Mouse (Mus musculus): ENCODE results near the gene Actr10. TPM values are rescaled to one million over a fixed set of nuclear protein-coding genes. Genes with fewer than 3 reads are reported as not detected.
A peak's percentile ranks its signal among the peaks of the same experiment; 100 is the strongest.

Gene Actr10
- polyA plus RNA-seq, 1 experiment: 123 TPM

DNA sequence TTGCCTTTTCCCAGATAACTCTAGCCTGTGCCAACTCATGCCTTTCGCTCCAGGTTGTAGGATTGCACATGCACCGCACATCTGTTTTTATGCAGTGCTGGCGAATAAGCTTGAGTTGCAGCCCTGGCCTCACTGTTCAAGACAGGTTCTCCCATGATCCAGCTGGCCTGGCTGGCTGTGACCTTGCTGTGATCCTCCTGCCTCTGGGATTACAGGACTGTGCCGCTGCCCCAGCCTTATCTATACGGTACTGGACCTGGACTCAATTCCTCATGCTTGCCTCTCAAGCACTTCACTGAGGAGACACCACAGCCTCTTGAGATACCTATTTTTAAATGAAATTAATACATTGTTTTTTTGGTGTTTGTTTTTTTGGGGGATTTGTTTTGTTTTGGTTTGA lies 6.5 kb downstream of the Actr10 start:
- Histone ChIP-seq H3K4me2 (ENCODE audit: low read depth) (no peak overlapping the region), H3K27me3 (ENCODE audit: control insufficient read depth, insufficient read depth, insufficient read length) (no peaks in the 10 kb centered on the region), H3ac (ENCODE audit: control insufficient read depth, insufficient read length) (no peak overlapping the region), H3K4me3 (no peak overlapping the region), H3K36me3 (ENCODE audit: control insufficient read depth, insufficient read depth) (peaks cover 49% of the 10 kb centered on the region), H3K79me2 (ENCODE audit: control insufficient read depth, insufficient read depth) (peaks cover 12% of the 10 kb centered on the region)
- TF ChIP-seq TCF3 (IDR thresholded peaks at IDR 0.05; ENCODE audit: insufficient read length, low read depth) (no peak), MYOG (IDR thresholded peaks at IDR 0.05; ENCODE audit: control insufficient read depth in 1 of 3, insufficient read depth in 1 of 3, insufficient read length in 2 of 3, low read depth in 2 of 3) (no peak), REST (IDR thresholded peaks at IDR 0.05; ENCODE audit: insufficient read depth, insufficient read length) (no peak), MYOD1 (IDR thresholded peaks at IDR 0.05; ENCODE audit: control insufficient read depth in 1 of 3, insufficient read length in 2 of 3, low read depth in 2 of 3) (no peak), POLR2AphosphoS2 (IDR thresholded peaks at IDR 0.05; ENCODE audit: insufficient read length, low read depth) (no peak), CEBPB (IDR thresholded peaks at IDR 0.05; ENCODE audit: insufficient read depth, poor library complexity, severe bottlenecking) (no peak)

DNA sequence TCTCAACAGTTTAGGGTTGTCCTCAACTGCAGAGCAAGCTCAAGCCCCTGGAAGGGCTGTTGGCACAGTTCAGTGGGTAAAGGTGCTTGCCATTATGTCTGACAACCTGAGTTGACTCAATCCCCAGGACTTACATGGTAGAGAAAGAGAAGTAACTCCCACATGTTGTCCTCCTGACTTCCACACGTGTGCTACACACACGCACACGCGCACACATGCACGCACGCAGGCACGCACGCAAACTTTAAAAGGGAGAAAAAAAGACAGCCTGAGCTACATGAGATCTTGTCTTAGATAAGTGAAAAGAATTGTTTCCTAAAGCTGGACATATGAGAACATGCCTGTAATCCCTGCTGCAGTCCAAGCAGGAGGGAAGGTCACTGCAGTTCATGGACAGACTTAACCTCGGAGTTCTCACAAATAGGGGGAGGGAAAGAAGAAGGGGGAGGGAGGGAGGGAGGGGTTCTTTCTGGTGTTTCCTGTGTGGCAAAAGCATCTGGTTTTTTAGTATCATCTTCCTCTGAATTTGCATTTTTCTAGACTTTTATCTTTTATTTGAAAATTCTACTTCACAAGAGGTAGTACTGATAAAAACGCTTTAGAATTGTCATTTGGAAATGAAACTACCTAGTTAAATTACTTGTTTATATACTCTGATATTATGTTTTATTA lies 9.1 kb downstream of the Actr10 start:
- no peak overlapping the region for H3K4me3 ChIP-seq
- TF ChIP-seq TCF3 (IDR thresholded peaks at IDR 0.05; ENCODE audit: insufficient read length, low read depth): no peak
- TF ChIP-seq POLR2A (IDR thresholded peaks at IDR 0.05; ENCODE audit: insufficient read length, low read depth): no peak
- TF ChIP-seq MYOG (IDR thresholded peaks at IDR 0.05; ENCODE audit: control insufficient read depth in 1 of 3, insufficient read depth in 1 of 3, insufficient read length in 2 of 3, low read depth in 2 of 3): no peak
- no peak for TF ChIP-seq E2F4 (IDR thresholded peaks at IDR 0.05; ENCODE audit: insufficient read depth)
- no peak for TF ChIP-seq USF1 (IDR thresholded peaks at IDR 0.05; ENCODE audit: low read depth)
- no peak for TF ChIP-seq MYOD1 (IDR thresholded peaks at IDR 0.05; ENCODE audit: control insufficient read depth in 1 of 3, insufficient read length in 2 of 3, low read depth in 2 of 3)
- TF ChIP-seq SRF (IDR thresholded peaks at IDR 0.05; ENCODE audit: control insufficient read depth, insufficient read length, low read depth): no peak
- TF ChIP-seq TCF12 (IDR thresholded peaks at IDR 0.05; ENCODE audit: insufficient read depth, poor library complexity, severe bottlenecking): no peak
- no peak for TF ChIP-seq MAX (IDR thresholded peaks at IDR 0.05; ENCODE audit: low read depth)
- TF ChIP-seq CEBPB (IDR thresholded peaks at IDR 0.05; ENCODE audit: insufficient read depth, poor library complexity, severe bottlenecking): no peak
- H3ac ChIP-seq (ENCODE audit: control insufficient read depth, insufficient read length): no peak overlapping the region
- H3K4me2 ChIP-seq (ENCODE audit: low read depth): no peak overlapping the region
- H3K27me3 ChIP-seq (ENCODE audit: control insufficient read depth, insufficient read depth, insufficient read length): no peaks in the 10 kb centered on the region
- H3K79me2 ChIP-seq (ENCODE audit: control insufficient read depth, insufficient read depth): no peaks in the 10 kb centered on the region
- H3K36me3 ChIP-seq (ENCODE audit: control insufficient read depth, insufficient read depth): peaks cover 66% of the 10 kb centered on the region

DNA sequence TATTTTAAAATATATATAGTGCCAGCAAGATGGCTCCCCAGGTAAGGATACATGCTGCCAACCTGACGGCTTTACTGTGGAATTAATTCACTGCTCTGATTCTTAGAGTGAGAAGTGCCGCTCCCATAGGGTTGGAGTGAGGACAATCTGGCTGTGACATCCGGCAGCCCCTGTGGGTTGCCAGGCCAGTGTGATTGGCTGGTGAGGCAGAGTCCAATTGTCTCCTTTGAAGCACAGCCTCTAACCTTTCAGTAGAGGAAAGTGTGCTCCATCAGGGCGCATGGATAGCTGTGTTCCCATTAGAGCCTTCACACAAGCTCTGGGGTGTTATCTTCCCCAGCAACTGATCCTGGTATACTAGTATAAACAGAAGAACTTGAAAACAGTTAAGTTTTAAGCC lies 21.0 kb downstream of the Actr10 start:
- Histone ChIP-seq H3K4me3 (no peak overlapping the region), H3ac (ENCODE audit: control insufficient read depth, insufficient read length) (no peak overlapping the region), H3K36me3 (ENCODE audit: control insufficient read depth, insufficient read depth) (peaks cover 60% of the 10 kb centered on the region), H3K4me2 (ENCODE audit: low read depth) (no peak overlapping the region), H3K79me2 (ENCODE audit: control insufficient read depth, insufficient read depth) (no peaks in the 10 kb centered on the region), H3K27me3 (ENCODE audit: control insufficient read depth, insufficient read depth, insufficient read length) (no peaks in the 10 kb centered on the region)
- TF ChIP-seq POLR2AphosphoS2 (IDR thresholded peaks at IDR 0.05; ENCODE audit: insufficient read length, low read depth) (no peak), REST (IDR thresholded peaks at IDR 0.05; ENCODE audit: insufficient read depth, insufficient read length) (no peak), MYOG (IDR thresholded peaks at IDR 0.05; ENCODE audit: control insufficient read depth in 1 of 3, insufficient read depth in 1 of 3, insufficient read length in 2 of 3, low read depth in 2 of 3) (no peak), USF1 (IDR thresholded peaks at IDR 0.05; ENCODE audit: low read depth) (no peak), SRF (IDR thresholded peaks at IDR 0.05; ENCODE audit: control insufficient read depth, insufficient read length, low read depth) (no peak), TCF3 (IDR thresholded peaks at IDR 0.05; ENCODE audit: insufficient read length, low read depth) (no peak), MAX (IDR thresholded peaks at IDR 0.05; ENCODE audit: low read depth) (no peak), E2F4 (IDR thresholded peaks at IDR 0.05; ENCODE audit: insufficient read depth) (no peak), MYOD1 (IDR thresholded peaks at IDR 0.05; ENCODE audit: control insufficient read depth in 1 of 3, insufficient read length in 2 of 3, low read depth in 2 of 3) (no peak), POLR2A (IDR thresholded peaks at IDR 0.05; ENCODE audit: insufficient read length, low read depth) (no peak), CEBPB (IDR thresholded peaks at IDR 0.05; ENCODE audit: insufficient read depth, poor library complexity, severe bottlenecking) (no peak), TCF12 (IDR thresholded peaks at IDR 0.05; ENCODE audit: insufficient read depth, poor library complexity, severe bottlenecking) (no peak)

GRCm38 (mm10) chr12:70967581-70967980 lies 29.9 kb downstream of the Actr10 start:
- TF ChIP-seq TCF12 (IDR thresholded peaks at IDR 0.05; ENCODE audit: insufficient read depth, poor library complexity, severe bottlenecking) (no peak), SRF (IDR thresholded peaks at IDR 0.05; ENCODE audit: control insufficient read depth, insufficient read length, low read depth) (no peak), USF1 (IDR thresholded peaks at IDR 0.05; ENCODE audit: low read depth) (no peak), E2F4 (IDR thresholded peaks at IDR 0.05; ENCODE audit: insufficient read depth) (no peak), REST (IDR thresholded peaks at IDR 0.05; ENCODE audit: insufficient read depth, insufficient read length) (no peak), POLR2AphosphoS2 (IDR thresholded peaks at IDR 0.05; ENCODE audit: insufficient read length, low read depth) (no peak), MYOG (IDR thresholded peaks at IDR 0.05; ENCODE audit: control insufficient read depth in 1 of 3, insufficient read depth in 1 of 3, insufficient read length in 2 of 3, low read depth in 2 of 3) (no peak), CEBPB (IDR thresholded peaks at IDR 0.05; ENCODE audit: insufficient read depth, poor library complexity, severe bottlenecking) (no peak), MYOD1 (IDR thresholded peaks at IDR 0.05; ENCODE audit: control insufficient read depth in 1 of 3, insufficient read length in 2 of 3, low read depth in 2 of 3) (no peak), MAX (IDR thresholded peaks at IDR 0.05; ENCODE audit: low read depth) (no peak), POLR2A (IDR thresholded peaks at IDR 0.05; ENCODE audit: insufficient read length, low read depth) (no peak), TCF3 (IDR thresholded peaks at IDR 0.05; ENCODE audit: insufficient read length, low read depth) (no peak)
- Histone ChIP-seq H3K4me2 (ENCODE audit: low read depth) (peak overlapping the region; percentile 89), H3K27me3 (ENCODE audit: control insufficient read depth, insufficient read depth, insufficient read length) (no peaks in the 10 kb centered on the region), H3ac (ENCODE audit: control insufficient read depth, insufficient read length) (peak overlapping the region; percentile 71), H3K4me3 (peak overlapping the region; percentile 49), H3K36me3 (ENCODE audit: control insufficient read depth, insufficient read depth) (peaks cover 16% of the 10 kb centered on the region), H3K79me2 (ENCODE audit: control insufficient read depth, insufficient read depth) (no peaks in the 10 kb centered on the region)

Measured in myocyte (in vitro differentiated cells).